Mouse (Mus musculus) forebrain, embryonic 15.5 days (tissue): ENCODE results near the gene Trim59. TPM values are rescaled to one million over a fixed set of nuclear protein-coding genes. Genes with fewer than 3 reads are reported as not detected.
"Not testable (repeated sequence)": the region's sequence is repeated elsewhere in the genome, so short reads cannot be mapped to it uniquely, and the experiment has no call there.

Experiments
- ATAC-seq: fragments of 200-750 bp; cut with Nextera tagmentation; replicated peaks from 2 replicates; pipeline ENCODE4 v1.8.0; 2017; ENCODE audit warnings: mild to moderate bottlenecking, moderate TSS enrichment, moderate library complexity
- H3K27ac ChIP-seq: fragments of 300-500 bp; sonication (generic); replicated peaks from 2 replicates; pipeline ENCODE4 v1.5.1; 2015; ENCODE audit warnings: mild to moderate bottlenecking, inconsistent platforms
- H3K27me3 ChIP-seq: fragments of 300-500 bp; sonication (generic); 2 replicates; pipeline ENCODE4 v1.6.1; 2015; ENCODE audit warnings: inconsistent platforms
- H3K36me3 ChIP-seq: fragments of 300-500 bp; sonication (generic); 2 replicates; pipeline ENCODE4 v1.6.1; 2015; ENCODE audit warnings: mild to moderate bottlenecking, inconsistent platforms
- H3K4me1 ChIP-seq: fragments of 300-500 bp; sonication (generic); 2 replicates; pipeline ENCODE4 v1.6.1; 2015; ENCODE audit warnings: inconsistent platforms
- H3K4me2 ChIP-seq: fragments of 300-500 bp; sonication (generic); replicated peaks from 2 replicates; pipeline ENCODE4 v1.6.1; 2015; ENCODE audit warnings: mild to moderate bottlenecking, inconsistent platforms
- H3K4me3 ChIP-seq: fragments of 300-500 bp; sonication (generic); 2 replicates; pipeline ENCODE4 v1.5.1; 2015; ENCODE audit warnings: mild to moderate bottlenecking, inconsistent platforms
- H3K9ac ChIP-seq: fragments of 300-500 bp; sonication (generic); replicated peaks from 2 replicates; pipeline ENCODE4 v1.6.1; 2015; ENCODE audit warnings: mild to moderate bottlenecking, inconsistent platforms
- H3K9me3 ChIP-seq: fragments of 300-500 bp; sonication (generic); 2 replicates; pipeline ENCODE4 v1.6.1; 2016; ENCODE audit warnings: inconsistent platforms
- WGBS: fragments of 180-500 bp; shearing (Covaris S2); methylation state at CpG from one replicate; pipeline ENCODE4 v1.1.7; 2015; ENCODE audit warnings: mixed read lengths; 5-methylcytosine and 5-hydroxymethylcytosine counted together
- polyA plus RNA-seq: library from polyadenylated mRNA; unstranded; fragments of >200 nt; fragmentation: Nextera tagmentation; extraction: Ambion mirVana; gene quantifications from 2 replicates; pipeline ENCODE4 v1.2.1, GENCODE M21; 2015

Gene Trim59
- polyA plus RNA-seq, 1 experiment from 2014 or later = 85.1 TPM

GRCm38 (mm10) chr3:69044167-69044591 lies 376 bp downstream of the Trim59 start:
- under 1% methylated on average over 41 of the region's 42 CpGs for WGBS
- peak; percentile 77 for ATAC-seq
- H3K4me1 ChIP-seq = peaks cover 40% of the 10 kb centered on the region

GRCm38 (mm10) chr3:69041298-69041697 lies 3.3 kb downstream of the Trim59 start:
- no peak for ATAC-seq
- Histone ChIP-seq H3K4me2 (peak overlapping the region; percentile 18), H3K27me3 (no peaks in the 10 kb centered on the region), H3K36me3 (peaks cover 15% of the 10 kb centered on the region), H3K4me3 (peak overlapping the region; percentile 5; the same call in 1 of the 2 replicates), H3K27ac (no peak overlapping the region), H3K9ac (no peak overlapping the region), H3K4me1 (peaks cover 44% of the 10 kb centered on the region), H3K9me3 (no peaks in the 10 kb centered on the region)
- WGBS = 66% methylated on average over 5 of the region's 5 CpGs

More at GRCm38 (mm10) chr3:69044167-69044591, 376 bp downstream of the Trim59 start:
- peak overlapping the region; percentile 95 for H3K4me3 ChIP-seq
- no peaks in the 10 kb centered on the region for H3K9me3 ChIP-seq
- H3K27me3 ChIP-seq = no peaks in the 10 kb centered on the region
- peak overlapping the region; percentile 58 for H3K4me2 ChIP-seq
- peak overlapping the region; percentile 96 for H3K27ac ChIP-seq
- peak overlapping the region; percentile 86 for H3K9ac ChIP-seq
- H3K36me3 ChIP-seq = 0 out of 2 replicates have a peak, but pooled peaks cover 4% of the 10 kb centered on the region

- Histone ChIP-seq H3K27me3 (no peaks in the 10 kb centered on the region), H3K4me1 (peaks cover 35% of the 10 kb centered on the region), H3K4me3 (no peak overlapping the region), H3K27ac (no peak overlapping the region), H3K9ac (no peak overlapping the region), H3K9me3 (no peaks in the 10 kb centered on the region), H3K36me3 (peaks cover 24% of the 10 kb centered on the region), H3K4me2 (no peak overlapping the region)
- WGBS = 92% methylated on average over 2 of the region's 2 CpGs
- no peak for ATAC-seq
Measured at GRCm38 (mm10) chr3:69040105-69040504, 4.5 kb downstream of the Trim59 start.

GRCm38 (mm10) chr3:69026133-69026783 lies 18.3 kb downstream of the Trim59 start:
- H3K27me3 ChIP-seq = no peaks in the 10 kb centered on the region
- no peak overlapping the region for H3K4me3 ChIP-seq
- H3K9ac ChIP-seq = no peak overlapping the region
- H3K4me2 ChIP-seq = no peak overlapping the region
- H3K9me3 ChIP-seq = no peaks in the 10 kb centered on the region
- H3K36me3 ChIP-seq = peaks cover 48% of the 10 kb centered on the region
- WGBS = 100% methylated on average over 1 of the region's 1 CpGs
- H3K4me1 ChIP-seq = no peaks in the 10 kb centered on the region
- no peak overlapping the region for H3K27ac ChIP-seq
- no peak for ATAC-seq

GRCm38 (mm10) chr3:69020764-69021163 lies 23.8 kb downstream of the Trim59 start:
- Histone ChIP-seq H3K4me2 (no peak overlapping the region), H3K27ac (no peak overlapping the region), H3K4me3 (no peak overlapping the region), H3K9me3 (no peaks in the 10 kb centered on the region), H3K4me1 (no peaks in the 10 kb centered on the region), H3K27me3 (no peaks in the 10 kb centered on the region), H3K36me3 (peaks cover 35% of the 10 kb centered on the region), H3K9ac (no peak overlapping the region)
- ATAC-seq = no peak

- Histone ChIP-seq H3K4me3 (no peak overlapping the region), H3K9ac (no peak overlapping the region), H3K36me3 (peaks cover 31% of the 10 kb centered on the region), H3K4me1 (no peaks in the 10 kb centered on the region), H3K9me3 (no peaks in the 10 kb centered on the region), H3K27me3 (no peaks in the 10 kb centered on the region), H3K27ac (no peak overlapping the region), H3K4me2 (no peak overlapping the region)
- WGBS = 87% methylated on average over 2 of the region's 2 CpGs
- ATAC-seq = no peak
Measured at GRCm38 (mm10) chr3:69020285-69020684, 24.3 kb downstream of the Trim59 start.

- not testable (repeated sequence) for ATAC-seq, H3K4me1 ChIP-seq
Measured at GRCm38 (mm10) chr3:69018635-69019034, 25.9 kb downstream of the Trim59 start.

GRCm38 (mm10) chr3:69017181-69017580 lies 27.4 kb downstream of the Trim59 start:
- Histone ChIP-seq H3K4me3 (no peak overlapping the region), H3K9ac (no peak overlapping the region), H3K9me3 (no peaks in the 10 kb centered on the region), H3K27ac (no peak overlapping the region), H3K4me1 (no peaks in the 10 kb centered on the region), H3K27me3 (no peaks in the 10 kb centered on the region), H3K36me3 (peaks cover 18% of the 10 kb centered on the region), H3K4me2 (no peak overlapping the region)
- ATAC-seq = no peak
- 87% methylated on average over 3 of the region's 3 CpGs for WGBS

More at GRCm38 (mm10) chr3:69018635-69019034, 25.9 kb downstream of the Trim59 start:
- H3K27me3 ChIP-seq, H3K9ac ChIP-seq, H3K27ac ChIP-seq, H3K4me2 ChIP-seq, H3K9me3 ChIP-seq, H3K4me3 ChIP-seq: not testable (repeated sequence)
- WGBS = 97% methylated on average over 2 of the region's 2 CpGs
- H3K36me3 ChIP-seq = peaks cover 22% of the 10 kb centered on the region

GRCm38 (mm10) chr3:69008873-69009272 lies 35.7 kb downstream of the Trim59 start:
- ATAC-seq = no peak
- no peak overlapping the region for H3K9ac ChIP-seq
- WGBS = 80% methylated on average over 2 of the region's 2 CpGs

GRCm38 (mm10) chr3:69006246-69006760 lies 38.3 kb downstream of the Trim59 start:
- WGBS = 3% methylated on average over 21 of the region's 21 CpGs
- H3K4me3 ChIP-seq = peak overlapping the region; percentile 71
- peak overlapping the region; percentile 91 for H3K4me2 ChIP-seq
- peaks cover 24% of the 10 kb centered on the region for H3K4me1 ChIP-seq
- no peaks in the 10 kb centered on the region for H3K36me3 ChIP-seq
- peak overlapping the region; percentile 87 for H3K27ac ChIP-seq
- ATAC-seq = no peak
- no peaks in the 10 kb centered on the region for H3K9me3 ChIP-seq
- H3K9ac ChIP-seq = peak overlapping the region; percentile 78
- H3K27me3 ChIP-seq = no peaks in the 10 kb centered on the region

More at GRCm38 (mm10) chr3:69008873-69009272, 35.7 kb downstream of the Trim59 start:
- Histone ChIP-seq H3K36me3 (no peaks in the 10 kb centered on the region), H3K27ac (no peak overlapping the region), H3K4me2 (no peak overlapping the region), H3K4me3 (no peak overlapping the region), H3K9me3 (no peaks in the 10 kb centered on the region), H3K4me1 (peaks cover 17% of the 10 kb centered on the region), H3K27me3 (no peaks in the 10 kb centered on the region)

GRCm38 (mm10) chr3:69005338-69006245 lies 39.0 kb downstream of the Trim59 start:
- peak overlapping the region; percentile 78 for H3K9ac ChIP-seq
- no peaks in the 10 kb centered on the region for H3K9me3 ChIP-seq
- H3K27ac ChIP-seq = peak overlapping the region; percentile 87
- H3K4me2 ChIP-seq = peak overlapping the region; percentile 91
- under 1% methylated on average over 72 of the region's 72 CpGs for WGBS
- no peaks in the 10 kb centered on the region for H3K36me3 ChIP-seq
- H3K27me3 ChIP-seq = no peaks in the 10 kb centered on the region
- ATAC-seq = peak; percentile 69
- H3K4me1 ChIP-seq = peaks cover 24% of the 10 kb centered on the region
- peak overlapping the region; percentile 71 for H3K4me3 ChIP-seq
